Mouse (Mus musculus): ENCODE measurements around the gene Pgm2l1. TPM values are rescaled to one million over a fixed set of nuclear protein-coding genes. Genes with fewer than 3 reads are reported as not detected.

Pgm2l1 gene
- total and polyA plus RNA-seq, 3 experiments = 5.7 to 10.5 TPM; not detected in 1

- Histone ChIP-seq H3K36me3 (ENCODE audit: control insufficient read depth in 1 of 2, insufficient read depth in 2 of 2, low read length in 2 of 2) (no peaks in the 10 kb centered on the region; a peak in 1 of 4 replicates), H3K4me1 (ENCODE audit: control insufficient read depth in 1 of 2, insufficient read depth in 2 of 2, low read length in 2 of 2) (peaks cover 4 to 10% of the 10 kb centered on the region in 2 experiments; a peak in 3 of 4 replicates), H3K4me3 (ENCODE audit: control insufficient read depth in 1 of 2, insufficient read depth in 1 of 2, low read depth in 2 of 2, low read length in 2 of 2) (no peak overlapping the region), H3K9ac (ENCODE audit: control insufficient read depth, low read depth, low read length, poor library complexity, severe bottlenecking) (no peak overlapping the region), H3K9me3 (replicated peaks; ENCODE audit: insufficient read depth, low read length) (no peaks in the 10 kb centered on the region), H3K27me3 (ENCODE audit: control insufficient read depth in 1 of 2, insufficient read depth in 2 of 2, low read length in 2 of 2) (no peaks in the 10 kb centered on the region), H3K27ac (ENCODE audit: control insufficient read depth, low read depth, low read length) (no peak overlapping the region), H3K79me2 (ENCODE audit: control insufficient read depth, insufficient read depth, low read length, poor library complexity) (no peaks in the 10 kb centered on the region)
- no peak for TF ChIP-seq UBTF (IDR thresholded peaks at IDR 0.05; ENCODE audit: borderline replicate concordance, insufficient read depth, low read depth, low read length)
- DNase-seq (ENCODE audit: low read depth, low spot score) = no peak
Observed at GRCm38 (mm10) chr7:100305894-100306293, 78.7 kb downstream of the Pgm2l1 start.

- TF ChIP-seq MYC (IDR thresholded peaks at IDR 0.05; ENCODE audit: low read depth, low read length) = no peak
Observed at GRCm38 (mm10) chr7:100307872-100308653, 80.9 kb downstream of the Pgm2l1 start.

GRCm38 (mm10) chr7:100309216-100309615 lies 82.0 kb downstream of the Pgm2l1 start:
- H3K27me3 ChIP-seq (ENCODE audit: control insufficient read depth in 1 of 2, insufficient read depth in 2 of 2, low read length in 2 of 2) = no peaks in the 10 kb centered on the region
- H3K9ac ChIP-seq (ENCODE audit: control insufficient read depth, low read depth, low read length, poor library complexity, severe bottlenecking) = no peak overlapping the region
- H3K27ac ChIP-seq (ENCODE audit: control insufficient read depth, low read depth, low read length) = no peak overlapping the region
- no peak for TF ChIP-seq ELF1 (IDR thresholded peaks at IDR 0.05; ENCODE audit: low read depth, low read length)
- TF ChIP-seq POLR2A (IDR thresholded peaks at IDR 0.05; ENCODE audit: control insufficient read depth in 1 of 2, insufficient read depth in 1 of 2, low read depth in 1 of 2, low read length in 2 of 2, poor library complexity in 1 of 2) = no peak
- no peak for TF ChIP-seq TCF12 (IDR thresholded peaks at IDR 0.05; ENCODE audit: low read depth, low read length)
- no peak for TF ChIP-seq GABPA (IDR thresholded peaks at IDR 0.05; ENCODE audit: low read depth, low read length)
- TF ChIP-seq POLR2AphosphoS5 (IDR thresholded peaks at IDR 0.05; ENCODE audit: borderline replicate concordance, low read depth, low read length) = no peak
- no peak for TF ChIP-seq RCOR1 (IDR thresholded peaks at IDR 0.05; ENCODE audit: low read depth, low read length)
- no peak for TF ChIP-seq MEF2A (IDR thresholded peaks at IDR 0.05; ENCODE audit: extremely low read depth, insufficient replicate concordance, low read depth, low read length, poor library complexity, severe bottlenecking)
- TF ChIP-seq CTCF (IDR thresholded peaks at IDR 0.05 in 2 of 3, conservative IDR thresholded peaks at IDR 0.05 in 1 of 3; ENCODE audit: control insufficient read depth in 1 of 3, insufficient read depth in 1 of 3, low read depth in 2 of 3, low read length in 3 of 3, poor library complexity in 1 of 3, severe bottlenecking in 1 of 3) = no peak
- no peak for TF ChIP-seq ZC3H11A (IDR thresholded peaks at IDR 0.05; ENCODE audit: low read depth, low read length)
- TF ChIP-seq EP300 (IDR thresholded peaks at IDR 0.05; ENCODE audit: low read depth in 1 of 2, low read length in 2 of 2) = no peak
- no peak for TF ChIP-seq TBP (IDR thresholded peaks at IDR 0.05; ENCODE audit: low read depth, low read length)
- no peak for TF ChIP-seq CHD1 (IDR thresholded peaks at IDR 0.05; ENCODE audit: low read depth, low read length)
- no peak for TF ChIP-seq BHLHE40 (IDR thresholded peaks at IDR 0.05; ENCODE audit: borderline replicate concordance, low read depth, low read length)
- no peak for TF ChIP-seq POLR2AphosphoS2 (IDR thresholded peaks at IDR 0.05; ENCODE audit: low read length)
- TF ChIP-seq ETS1 (IDR thresholded peaks at IDR 0.05; ENCODE audit: low read depth, low read length) = no peak
- no peak for TF ChIP-seq MAFK (IDR thresholded peaks at IDR 0.05; ENCODE audit: borderline replicate concordance, low read depth, low read length)
- no peak for TF ChIP-seq ZKSCAN1 (IDR thresholded peaks at IDR 0.05; ENCODE audit: low read depth, low read length)
- TF ChIP-seq ZNF384 (IDR thresholded peaks at IDR 0.05; ENCODE audit: low read depth, low read length) = no peak
- H3K4me3 ChIP-seq (ENCODE audit: control insufficient read depth in 1 of 2, insufficient read depth in 1 of 2, low read depth in 2 of 2, low read length in 2 of 2) = no peak overlapping the region
- no peaks in the 10 kb centered on the region; a peak in 1 of 4 replicates for H3K36me3 ChIP-seq (ENCODE audit: control insufficient read depth in 1 of 2, insufficient read depth in 2 of 2, low read length in 2 of 2)
- H3K79me2 ChIP-seq (ENCODE audit: control insufficient read depth, insufficient read depth, low read length, poor library complexity) = no peaks in the 10 kb centered on the region
- no peak for DNase-seq (ENCODE audit: low read depth, low spot score)
- H3K4me1 ChIP-seq (ENCODE audit: control insufficient read depth in 1 of 2, insufficient read depth in 2 of 2, low read length in 2 of 2) = peaks cover 4 to 10% of the 10 kb centered on the region in 2 experiments; a peak in 3 of 4 replicates
- no peaks in the 10 kb centered on the region for H3K9me3 ChIP-seq (replicated peaks; ENCODE audit: insufficient read depth, low read length)

More at GRCm38 (mm10) chr7:100307872-100308653, 80.9 kb downstream of the Pgm2l1 start:
- Histone ChIP-seq H3K4me3 (ENCODE audit: control insufficient read depth in 1 of 2, insufficient read depth in 1 of 2, low read depth in 2 of 2, low read length in 2 of 2) (no peak overlapping the region), H3K79me2 (ENCODE audit: control insufficient read depth, insufficient read depth, low read length, poor library complexity) (no peaks in the 10 kb centered on the region), H3K27ac (ENCODE audit: control insufficient read depth, low read depth, low read length) (no peak overlapping the region), H3K4me1 (ENCODE audit: control insufficient read depth in 1 of 2, insufficient read depth in 2 of 2, low read length in 2 of 2) (peaks cover 4 to 10% of the 10 kb centered on the region in 2 experiments; a peak in 3 of 4 replicates), H3K36me3 (ENCODE audit: control insufficient read depth in 1 of 2, insufficient read depth in 2 of 2, low read length in 2 of 2) (no peaks in the 10 kb centered on the region; a peak in 1 of 4 replicates), H3K9ac (ENCODE audit: control insufficient read depth, low read depth, low read length, poor library complexity, severe bottlenecking) (no peak overlapping the region), H3K9me3 (replicated peaks; ENCODE audit: insufficient read depth, low read length) (no peaks in the 10 kb centered on the region), H3K27me3 (ENCODE audit: control insufficient read depth in 1 of 2, insufficient read depth in 2 of 2, low read length in 2 of 2) (no peaks in the 10 kb centered on the region)
- no peak for DNase-seq (ENCODE audit: low read depth, low spot score)

Measured in MEL (cell line).